Mouse (Mus musculus) forebrain, embryonic 13.5 days (tissue): ENCODE measurements around the gene Gnao1. TPM values are rescaled to one million over a fixed set of nuclear protein-coding genes. Genes with fewer than 3 reads are reported as not detected.
A peak's percentile ranks its signal among the peaks of the same experiment; 100 is the strongest.

Experiments used
- ATAC-seq: fragments of 200-750 bp; cut with Nextera tagmentation; 2 replicates; pipeline ENCODE4 v1.8.0; 2017
- H3K27ac ChIP-seq: fragments of 300-500 bp; sonication (generic); 2 replicates; pipeline ENCODE4 v1.5.1; 2015; ENCODE audit warnings: inconsistent platforms, mild to moderate bottlenecking, moderate library complexity
- H3K27me3 ChIP-seq: fragments of 300-500 bp; sonication (generic); 2 replicates; pipeline ENCODE4 v1.6.1; 2015; ENCODE audit warnings: mild to moderate bottlenecking, inconsistent platforms
- H3K36me3 ChIP-seq: fragments of 300-500 bp; sonication (generic); 2 replicates; pipeline ENCODE4 v1.6.1; 2015; ENCODE audit warnings: mild to moderate bottlenecking, inconsistent platforms; ENCODE audit not compliant: poor library complexity, severe bottlenecking
- H3K4me1 ChIP-seq: fragments of 300-500 bp; sonication (generic); 2 replicates; pipeline ENCODE4 v1.6.1; 2015; ENCODE audit warnings: inconsistent platforms
- H3K4me2 ChIP-seq: fragments of 300-500 bp; sonication (generic); 2 replicates; pipeline ENCODE4 v1.6.1; 2015; ENCODE audit warnings: inconsistent platforms, mild to moderate bottlenecking, moderate library complexity
- H3K4me3 ChIP-seq: fragments of 300-500 bp; sonication (generic); 2 replicates; pipeline ENCODE4 v1.5.1; 2015; ENCODE audit warnings: mild to moderate bottlenecking, inconsistent platforms
- H3K9ac ChIP-seq: fragments of 300-500 bp; sonication (generic); 2 replicates; pipeline ENCODE4 v1.6.1; 2015; ENCODE audit warnings: mild to moderate bottlenecking, inconsistent platforms
- H3K9me3 ChIP-seq: fragments of 300-500 bp; sonication (generic); replicated peaks from 2 replicates; pipeline ENCODE4 v1.6.1; 2016; ENCODE audit warnings: inconsistent platforms
- WGBS: fragments of 180-500 bp; shearing (Covaris S2); methylation state at CpG from one replicate; pipeline ENCODE4 v1.1.7; 2015; 5-methylcytosine and 5-hydroxymethylcytosine counted together
- polyA plus RNA-seq: library from polyadenylated mRNA; unstranded; fragments of >200 nt; fragmentation: Nextera tagmentation; extraction: Ambion mirVana; gene quantifications from 2 replicates; pipeline ENCODE4 v1.2.1, GENCODE M21; 2015

The Gnao1 gene
- polyA plus RNA-seq, 1 experiment from 2014 or later = 86.2 TPM

DNA sequence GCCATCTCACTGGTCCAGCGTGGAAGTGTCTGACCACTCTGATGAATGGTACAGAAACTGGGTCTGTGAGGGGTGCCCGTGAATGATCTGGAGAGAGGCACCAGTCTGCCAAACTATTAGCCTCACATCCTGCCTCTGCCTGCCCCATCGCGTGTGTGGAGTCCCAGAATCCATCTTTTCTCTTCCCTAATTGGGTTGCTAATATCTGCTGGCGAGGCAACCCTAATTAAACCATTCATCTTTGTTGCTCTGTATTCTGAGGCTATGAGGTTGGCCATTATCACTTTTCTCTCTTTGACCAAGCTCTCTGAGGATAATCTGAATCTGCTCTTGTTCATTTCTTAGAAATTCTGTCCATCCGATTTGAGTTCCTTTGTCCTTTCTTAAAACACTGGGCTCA, 121.6 kb downstream of the Gnao1 start:
- Histone ChIP-seq H3K4me2 (no peak overlapping the region), H3K4me3 (no peak overlapping the region), H3K27ac (peak overlapping the region; percentile 85), H3K4me1 (peaks cover 45% of the 10 kb centered on the region), H3K27me3 (no peaks in the 10 kb centered on the region), H3K36me3 (peaks cover 36% of the 10 kb centered on the region; the same call in 1 of the 2 replicates), H3K9me3 (0 out of 2 replicates have a peak, but pooled peaks cover 4% of the 10 kb centered on the region), H3K9ac (no peak overlapping the region)
- 22% methylated on average over 6 of the region's 6 CpGs for WGBS
- peak; percentile 34 for ATAC-seq

DNA sequence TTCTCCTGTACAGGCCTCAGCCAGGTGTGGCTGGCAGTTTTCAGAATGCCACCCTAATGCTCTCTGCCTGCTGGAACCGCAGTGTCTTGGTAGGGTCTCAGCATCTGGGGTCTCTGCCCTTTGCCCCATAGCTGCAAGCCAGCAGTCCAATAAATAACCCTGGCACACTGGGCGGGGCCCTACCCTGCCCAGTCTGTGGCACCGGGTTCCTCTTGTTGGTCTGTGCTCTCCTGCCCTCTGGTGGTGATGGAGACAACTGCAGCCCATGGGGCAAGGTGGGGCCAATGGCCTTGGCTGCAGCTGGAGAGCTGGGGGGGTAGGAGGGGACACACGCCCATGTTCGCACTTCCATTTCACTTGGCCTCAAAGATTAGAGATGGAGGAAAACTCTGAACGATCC, 123.1 kb downstream of the Gnao1 start:
- Histone ChIP-seq H3K27ac (peak overlapping the region; percentile 85), H3K9me3 (no peaks in the 10 kb centered on the region), H3K4me2 (no peak overlapping the region), H3K4me1 (peaks cover 45% of the 10 kb centered on the region), H3K36me3 (peaks cover 26% of the 10 kb centered on the region; the same call in 1 of the 2 replicates), H3K9ac (no peak overlapping the region), H3K4me3 (no peak overlapping the region), H3K27me3 (no peaks in the 10 kb centered on the region)
- peak; percentile 76 for ATAC-seq
- WGBS = 17% methylated on average over 6 of the region's 6 CpGs

DNA sequence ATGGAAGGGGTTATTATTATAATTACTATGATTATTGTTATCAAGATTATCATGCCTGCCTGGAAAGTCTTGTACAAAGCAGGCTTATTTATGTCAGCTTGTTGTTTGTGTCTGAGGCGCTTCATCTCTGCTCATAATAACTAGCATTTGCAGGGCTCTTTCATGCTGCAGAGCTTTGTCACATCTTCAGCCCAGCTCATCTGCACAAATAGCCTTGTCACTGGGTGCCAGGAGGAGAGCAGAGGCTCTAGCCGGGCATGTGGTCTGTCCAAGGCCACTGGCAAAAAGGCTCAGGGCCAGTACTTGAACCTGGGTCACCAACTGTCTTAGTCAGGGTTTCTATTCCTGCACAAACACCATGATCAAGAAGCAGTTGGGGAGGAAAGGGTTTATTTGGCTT, 123.5 kb downstream of the Gnao1 start:
- H3K27me3 ChIP-seq = no peaks in the 10 kb centered on the region
- H3K9ac ChIP-seq = no peak overlapping the region
- peak overlapping the region; percentile 31; the same call in 1 of the 2 replicates for H3K27ac ChIP-seq
- H3K4me2 ChIP-seq = no peak overlapping the region
- WGBS = 51% methylated on average over 2 of the region's 2 CpGs
- peaks cover 45% of the 10 kb centered on the region for H3K4me1 ChIP-seq
- peaks cover 26% of the 10 kb centered on the region for H3K36me3 ChIP-seq
- ATAC-seq = peak; percentile 43; the same call in 1 of the 2 replicates
- no peak overlapping the region for H3K4me3 ChIP-seq
- no peaks in the 10 kb centered on the region for H3K9me3 ChIP-seq

- Histone ChIP-seq H3K4me1 (peaks cover 26% of the 10 kb centered on the region), H3K9ac (no peak overlapping the region), H3K9me3 (no peaks in the 10 kb centered on the region), H3K4me2 (no peak overlapping the region), H3K4me3 (no peak overlapping the region), H3K36me3 (peaks cover 20% of the 10 kb centered on the region), H3K27ac (no peak overlapping the region), H3K27me3 (no peaks in the 10 kb centered on the region)
- 96% methylated on average over 3 of the region's 3 CpGs for WGBS
- ATAC-seq = no peak
Observed at GRCm38 (mm10) chr8:93938193-93938592, 128.4 kb downstream of the Gnao1 start.

DNA sequence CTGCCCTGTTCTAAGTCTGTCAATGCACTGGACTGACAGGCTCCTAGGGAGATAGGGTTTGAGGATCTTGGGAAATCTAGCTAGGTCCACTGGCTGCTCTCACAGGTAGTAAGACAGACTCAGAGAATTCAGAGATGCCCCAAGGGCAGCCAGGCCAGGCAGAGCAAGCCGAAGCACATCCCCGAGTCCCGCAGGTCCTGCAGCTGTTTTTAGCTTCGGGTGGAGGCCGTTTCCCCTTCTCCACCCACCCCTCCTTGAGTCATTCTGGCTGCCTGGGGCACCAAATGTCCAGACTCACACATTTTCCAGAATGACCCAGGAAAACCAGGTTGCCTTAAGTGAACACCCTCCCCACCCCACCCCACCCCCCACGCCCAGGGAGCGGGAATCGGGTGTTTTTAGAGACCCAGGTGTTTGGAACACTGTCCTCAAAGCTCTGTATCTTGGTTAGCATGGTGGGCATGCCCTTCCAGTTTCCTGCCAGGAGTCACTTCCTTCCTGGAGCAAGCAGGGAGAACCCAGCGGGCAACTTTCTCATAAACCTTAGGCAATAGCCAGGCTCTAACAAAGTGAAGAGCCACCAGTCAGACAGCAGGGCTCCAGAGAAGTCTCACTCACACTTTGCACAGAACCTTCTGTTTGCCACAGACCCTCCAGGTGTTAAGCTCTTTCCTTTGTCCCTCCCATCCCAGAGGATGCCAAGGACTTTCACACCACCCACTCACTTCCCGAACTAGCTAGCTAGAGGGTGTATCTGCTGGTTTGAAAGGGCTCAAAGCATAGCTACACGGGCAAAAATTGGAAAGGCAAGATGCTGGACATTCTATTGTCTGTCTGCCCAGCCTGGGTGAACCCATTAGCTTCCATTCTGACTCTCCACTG, 131.0 kb downstream of the Gnao1 start:
- H3K9me3 ChIP-seq = no peaks in the 10 kb centered on the region
- H3K27me3 ChIP-seq = no peaks in the 10 kb centered on the region
- 80% methylated on average over 11 of the region's 11 CpGs for WGBS
- no peak overlapping the region for H3K4me2 ChIP-seq
- H3K27ac ChIP-seq = 0 out of 2 replicates have a peak overlapping the region, but pooled peaks have one; percentile 0
- peaks cover 15% of the 10 kb centered on the region for H3K4me1 ChIP-seq
- no peak overlapping the region for H3K9ac ChIP-seq
- H3K36me3 ChIP-seq = peaks cover 32% of the 10 kb centered on the region
- ATAC-seq = no peak
- H3K4me3 ChIP-seq = no peak overlapping the region

GRCm38 (mm10) chr8:93941636-93942054, 131.9 kb downstream of the Gnao1 start:
- WGBS = 81% methylated on average over 4 of the region's 4 CpGs
- Histone ChIP-seq H3K27ac (peak overlapping the region; percentile 31; the same call in 1 of the 2 replicates), H3K4me1 (peaks cover 14% of the 10 kb centered on the region; the same call in 1 of the 2 replicates), H3K36me3 (peaks cover 41% of the 10 kb centered on the region), H3K9me3 (no peaks in the 10 kb centered on the region), H3K4me3 (no peak overlapping the region), H3K4me2 (no peak overlapping the region), H3K27me3 (no peaks in the 10 kb centered on the region), H3K9ac (no peak overlapping the region)
- no peak for ATAC-seq

GRCm38 (mm10) chr8:93945781-93946180, 136.0 kb downstream of the Gnao1 start:
- H3K27ac ChIP-seq = no peak overlapping the region
- H3K4me1 ChIP-seq = peaks cover 10% of the 10 kb centered on the region; the same call in 1 of the 2 replicates
- peaks cover 78% of the 10 kb centered on the region for H3K36me3 ChIP-seq
- no peaks in the 10 kb centered on the region for H3K9me3 ChIP-seq
- H3K4me3 ChIP-seq = no peak overlapping the region
- no peak overlapping the region for H3K4me2 ChIP-seq
- no peak overlapping the region for H3K9ac ChIP-seq
- H3K27me3 ChIP-seq = no peaks in the 10 kb centered on the region
- 88% methylated on average over 4 of the region's 4 CpGs for WGBS
- ATAC-seq = no peak

GRCm38 (mm10) chr8:93946397-93946796, 136.6 kb downstream of the Gnao1 start:
- Histone ChIP-seq H3K9ac (no peak overlapping the region), H3K4me3 (no peak overlapping the region), H3K27ac (no peak overlapping the region), H3K4me1 (0 out of 2 replicates have a peak, but pooled peaks cover 4% of the 10 kb centered on the region), H3K36me3 (peaks cover 84% of the 10 kb centered on the region), H3K9me3 (no peaks in the 10 kb centered on the region), H3K4me2 (no peak overlapping the region), H3K27me3 (no peaks in the 10 kb centered on the region)
- WGBS = 100% methylated on average over 1 of the region's 1 CpGs
- no peak for ATAC-seq

- H3K4me2 ChIP-seq = no peak overlapping the region
- no peak overlapping the region for H3K27ac ChIP-seq
- ATAC-seq = no peak
- H3K4me3 ChIP-seq = no peak overlapping the region
- WGBS = 86% methylated on average over 14 of the region's 14 CpGs
- no peaks in the 10 kb centered on the region for H3K27me3 ChIP-seq
- no peaks in the 10 kb centered on the region for H3K4me1 ChIP-seq
- H3K9ac ChIP-seq = no peak overlapping the region
- peaks cover 97% of the 10 kb centered on the region for H3K36me3 ChIP-seq
- no peaks in the 10 kb centered on the region for H3K9me3 ChIP-seq
Observed at GRCm38 (mm10) chr8:93950133-93950532, 140.4 kb downstream of the Gnao1 start.

DNA sequence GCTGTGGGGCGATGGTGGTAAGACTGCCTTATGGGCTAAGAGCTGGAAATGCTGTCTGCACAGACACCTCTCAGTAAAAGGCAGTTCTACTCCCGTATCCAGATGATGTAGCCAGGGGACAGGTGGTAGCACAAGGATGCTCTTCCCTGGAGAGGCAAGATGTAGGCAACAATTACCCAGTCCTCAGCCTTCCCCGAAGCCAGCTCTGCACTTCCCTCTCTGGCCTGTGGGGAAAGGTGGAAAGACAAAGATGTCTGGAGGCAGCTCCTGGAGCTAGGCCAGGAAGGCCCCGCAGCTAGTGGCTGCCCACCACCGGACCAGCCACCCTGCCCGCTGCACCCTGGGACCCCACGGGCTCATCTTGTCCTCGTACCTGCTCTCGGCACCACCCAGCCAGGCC, 142.7 kb downstream of the Gnao1 start:
- no peaks in the 10 kb centered on the region for H3K9me3 ChIP-seq
- 88% methylated on average over 9 of the region's 9 CpGs for WGBS
- no peak overlapping the region for H3K4me2 ChIP-seq
- no peak overlapping the region for H3K4me3 ChIP-seq
- no peaks in the 10 kb centered on the region for H3K4me1 ChIP-seq
- H3K27ac ChIP-seq = no peak overlapping the region
- no peak overlapping the region for H3K9ac ChIP-seq
- no peaks in the 10 kb centered on the region for H3K27me3 ChIP-seq
- ATAC-seq = peak; percentile 20; the same call in 1 of the 2 replicates
- H3K36me3 ChIP-seq = peaks cover 100% of the 10 kb centered on the region

DNA sequence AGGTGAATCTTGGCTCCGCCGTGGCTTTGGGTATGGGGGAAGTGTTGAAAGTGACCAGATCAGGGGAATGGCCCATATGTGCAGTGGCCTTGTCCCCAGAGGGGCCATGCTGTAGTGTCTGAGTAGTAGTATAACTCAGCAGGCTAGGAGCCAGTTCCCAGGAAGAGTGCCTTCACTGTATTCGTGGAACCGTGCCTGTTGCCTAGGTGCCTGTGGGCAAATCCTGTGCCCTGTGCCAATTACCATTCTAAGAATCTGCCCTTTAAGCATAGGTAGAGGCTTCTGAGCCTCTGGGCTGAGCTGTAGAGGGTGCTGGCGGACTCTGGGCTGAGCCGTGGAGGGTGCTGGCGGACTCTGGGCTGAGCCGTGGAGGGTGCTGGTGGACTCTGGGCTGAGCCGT, 148.6 kb downstream of the Gnao1 start:
- 92% methylated on average over 9 of the region's 9 CpGs for WGBS
- no peak overlapping the region for H3K9ac ChIP-seq
- no peaks in the 10 kb centered on the region for H3K4me1 ChIP-seq
- H3K36me3 ChIP-seq = peaks cover 96% of the 10 kb centered on the region
- H3K27me3 ChIP-seq = no peaks in the 10 kb centered on the region
- H3K9me3 ChIP-seq = no peaks in the 10 kb centered on the region
- no peak for ATAC-seq
- H3K4me2 ChIP-seq = no peak overlapping the region
- H3K4me3 ChIP-seq = no peak overlapping the region
- no peak overlapping the region; the same call in 1 of the 2 replicates for H3K27ac ChIP-seq

DNA sequence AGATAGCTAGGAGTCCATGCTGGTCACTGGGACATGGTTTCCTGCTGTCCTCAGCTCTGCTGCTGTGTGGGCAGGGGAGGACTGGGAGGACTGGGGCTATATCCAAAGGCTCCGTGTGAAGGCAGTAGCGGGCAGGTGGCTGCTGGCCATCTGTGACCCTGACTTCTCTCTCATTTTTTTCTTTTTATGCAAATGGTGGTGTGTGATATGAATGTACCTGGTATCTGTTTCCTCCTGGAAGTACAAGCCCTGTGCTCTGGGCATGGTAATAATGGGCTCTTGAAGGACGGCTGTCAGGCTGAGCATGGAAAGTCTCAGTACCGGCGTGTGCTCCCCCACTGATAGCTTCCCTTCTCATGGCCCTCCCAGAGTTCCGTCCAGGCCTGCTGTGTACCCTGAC, 151.1 kb downstream of the Gnao1 start:
- Histone ChIP-seq H3K27ac (no peak overlapping the region), H3K36me3 (peaks cover 96% of the 10 kb centered on the region), H3K4me2 (no peak overlapping the region), H3K4me3 (no peak overlapping the region), H3K4me1 (no peaks in the 10 kb centered on the region), H3K9me3 (no peaks in the 10 kb centered on the region), H3K27me3 (no peaks in the 10 kb centered on the region), H3K9ac (no peak overlapping the region)
- WGBS = 94% methylated on average over 6 of the region's 6 CpGs
- no peak for ATAC-seq
